Mouse (Mus musculus): ENCODE measurements around the gene Ube2cbp. TPM values are rescaled to one million over a fixed set of nuclear protein-coding genes. Genes with fewer than 3 reads are reported as not detected.

The Ube2cbp gene
- polyA plus RNA-seq (2012; ENCODE audit: insufficient read depth, low replicate concordance) = 0.64 TPM in 1 of 2 replicates, not detected in the other

- peaks cover 27% of the 10 kb centered on the region for H3K4me1 ChIP-seq
- H3K36me3 ChIP-seq (replicated peaks; ENCODE audit: low read length) = no peaks in the 10 kb centered on the region
- H3K4me3 ChIP-seq (replicated peaks) = peak within 1 kb of the TSS; percentile 98
- TF ChIP-seq GATA1 (IDR thresholded peaks at IDR 0.05; ENCODE audit: borderline replicate concordance, low read length) = no peak
- no peak for TF ChIP-seq FLI1 (IDR thresholded peaks at IDR 0.05; ENCODE audit: low read length)
- H3K27me3 ChIP-seq (replicated peaks) = no peaks in the 10 kb centered on the region
- H3K9me3 ChIP-seq = no peaks in the 10 kb centered on the region
Observed at GRCm38 (mm10) chr9:86464151-86465105, at the start of gene Ube2cbp. Gene Ube2cbp, minus strand, starts transcription at chr9:86464950.

- TF ChIP-seq GATA1 (IDR thresholded peaks at IDR 0.05; ENCODE audit: borderline replicate concordance, low read length) (no peak), FLI1 (IDR thresholded peaks at IDR 0.05; ENCODE audit: low read length) (no peak)
- Histone ChIP-seq H3K9me3 (no peaks in the 10 kb centered on the region), H3K36me3 (replicated peaks; ENCODE audit: low read length) (peaks cover 94% of the 10 kb centered on the region), H3K4me3 (replicated peaks) (no peak overlapping the region), H3K27me3 (replicated peaks) (no peaks in the 10 kb centered on the region), H3K4me1 (peaks cover 10% of the 10 kb centered on the region; the same call in 1 of the 2 replicates)
Observed at GRCm38 (mm10) chr9:86514390-86514789, 49.6 kb upstream of the Ube2cbp start.

- TF ChIP-seq FLI1 (IDR thresholded peaks at IDR 0.05; ENCODE audit: low read length) = no peak
- H3K36me3 ChIP-seq (replicated peaks; ENCODE audit: low read length) = peaks cover 95% of the 10 kb centered on the region
- no peaks in the 10 kb centered on the region for H3K9me3 ChIP-seq
- no peaks in the 10 kb centered on the region for H3K27me3 ChIP-seq (replicated peaks)
- peaks cover 10% of the 10 kb centered on the region; the same call in 1 of the 2 replicates for H3K4me1 ChIP-seq
- H3K4me3 ChIP-seq (replicated peaks) = no peak overlapping the region
Observed at GRCm38 (mm10) chr9:86513733-86514132, 49.0 kb upstream of the Ube2cbp start.

GRCm38 (mm10) chr9:86507437-86507836, 42.7 kb upstream of the Ube2cbp start:
- Histone ChIP-seq H3K4me1 (peaks cover 14% of the 10 kb centered on the region; the same call in 1 of the 2 replicates), H3K9me3 (no peaks in the 10 kb centered on the region), H3K27me3 (replicated peaks) (no peaks in the 10 kb centered on the region), H3K36me3 (replicated peaks; ENCODE audit: low read length) (peaks cover 83% of the 10 kb centered on the region), H3K4me3 (replicated peaks) (no peak overlapping the region)
- TF ChIP-seq GATA1 (IDR thresholded peaks at IDR 0.05; ENCODE audit: borderline replicate concordance, low read length) (no peak), FLI1 (IDR thresholded peaks at IDR 0.05; ENCODE audit: low read length) (no peak)

GRCm38 (mm10) chr9:86499083-86499482, 34.3 kb upstream of the Ube2cbp start:
- Histone ChIP-seq H3K36me3 (replicated peaks; ENCODE audit: low read length) (peaks cover 70% of the 10 kb centered on the region), H3K27me3 (replicated peaks) (no peaks in the 10 kb centered on the region), H3K9me3 (no peaks in the 10 kb centered on the region), H3K4me3 (replicated peaks) (peak overlapping the region; percentile 69), H3K4me1 (peaks cover 30% of the 10 kb centered on the region)
- TF ChIP-seq GATA1 (IDR thresholded peaks at IDR 0.05; ENCODE audit: borderline replicate concordance, low read length) (no peak; the same call in 2 of the 3 replicates), FLI1 (IDR thresholded peaks at IDR 0.05; ENCODE audit: low read length) (no peak)

- H3K4me3 ChIP-seq (replicated peaks) = no peak overlapping the region
- H3K27me3 ChIP-seq (replicated peaks) = no peaks in the 10 kb centered on the region
- peaks cover 33% of the 10 kb centered on the region for H3K4me1 ChIP-seq
- peaks cover 66% of the 10 kb centered on the region for H3K36me3 ChIP-seq (replicated peaks; ENCODE audit: low read length)
- no peaks in the 10 kb centered on the region for H3K9me3 ChIP-seq
- TF ChIP-seq GATA1 (IDR thresholded peaks at IDR 0.05; ENCODE audit: borderline replicate concordance, low read length) (no peak), FLI1 (IDR thresholded peaks at IDR 0.05; ENCODE audit: low read length) (no peak)
Observed at GRCm38 (mm10) chr9:86496261-86496660, 31.5 kb upstream of the Ube2cbp start.

- Histone ChIP-seq H3K36me3 (replicated peaks; ENCODE audit: low read length) (peaks cover 78% of the 10 kb centered on the region), H3K9me3 (no peaks in the 10 kb centered on the region), H3K4me3 (replicated peaks) (no peak overlapping the region), H3K27me3 (replicated peaks) (no peaks in the 10 kb centered on the region), H3K4me1 (peaks cover 11% of the 10 kb centered on the region)
- TF ChIP-seq GATA1 (IDR thresholded peaks at IDR 0.05; ENCODE audit: borderline replicate concordance, low read length) (no peak), FLI1 (IDR thresholded peaks at IDR 0.05; ENCODE audit: low read length) (no peak)
Observed at GRCm38 (mm10) chr9:86491740-86492139, 27.0 kb upstream of the Ube2cbp start.

GRCm38 (mm10) chr9:86482236-86482635, 17.5 kb upstream of the Ube2cbp start:
- no peaks in the 10 kb centered on the region for H3K27me3 ChIP-seq (replicated peaks)
- no peak overlapping the region for H3K4me3 ChIP-seq (replicated peaks)
- no peak for TF ChIP-seq GATA1 (IDR thresholded peaks at IDR 0.05; ENCODE audit: borderline replicate concordance, low read length)
- TF ChIP-seq FLI1 (IDR thresholded peaks at IDR 0.05; ENCODE audit: low read length) = no peak
- peaks cover 52% of the 10 kb centered on the region for H3K4me1 ChIP-seq
- no peaks in the 10 kb centered on the region for H3K9me3 ChIP-seq
- H3K36me3 ChIP-seq (replicated peaks; ENCODE audit: low read length) = peaks cover 13% of the 10 kb centered on the region

GRCm38 (mm10) chr9:86478414-86479093, 13.8 kb upstream of the Ube2cbp start:
- Histone ChIP-seq H3K9me3 (no peaks in the 10 kb centered on the region), H3K4me3 (replicated peaks) (peak overlapping the region; percentile 33), H3K27me3 (replicated peaks) (no peaks in the 10 kb centered on the region), H3K4me1 (peaks cover 57% of the 10 kb centered on the region), H3K36me3 (replicated peaks; ENCODE audit: low read length) (peaks cover 10% of the 10 kb centered on the region)
- TF ChIP-seq GATA1 (IDR thresholded peaks at IDR 0.05; ENCODE audit: borderline replicate concordance, low read length) (no peak), FLI1 (IDR thresholded peaks at IDR 0.05; ENCODE audit: low read length) (no peak)
